Mouse (Mus musculus): ENCODE measurements around the gene Tspan17.

GRCm38 (mm10) chr13:54757093-54757830 lies 31.9 kb upstream of the Tspan17 start:
- TF ChIP-seq CTCF (IDR thresholded peaks at IDR 0.05; ENCODE audit: low read depth, low read length) (no peak), POLR2A (IDR thresholded peaks at IDR 0.05; ENCODE audit: borderline replicate concordance, low read depth, low read length) (no peak)
